Mouse (Mus musculus): ENCODE results near the gene Kcnc4.
A peak's percentile ranks its signal among the peaks of the same experiment; 100 is the strongest.

The Kcnc4 gene

GRCm38 (mm10) chr3:107458104-107458503 lies 1.2 kb downstream of the Kcnc4 start:
- DNase-seq (ENCODE audit: low read depth, low spot score) = no peak

- no peak for DNase-seq (ENCODE audit: low read depth, low spot score)
Measured at GRCm38 (mm10) chr3:107454280-107454679, 5.1 kb downstream of the Kcnc4 start.

- DNase-seq (ENCODE audit: low read depth, low spot score) = no peak
Measured at GRCm38 (mm10) chr3:107446822-107447221, 12.5 kb downstream of the Kcnc4 start.

GRCm38 (mm10) chr3:107443866-107444265 lies 15.5 kb downstream of the Kcnc4 start:
- DNase-seq (ENCODE audit: low read depth, low spot score) = no peak

- DNase-seq (ENCODE audit: low read depth, low spot score) = no peak
Measured at GRCm38 (mm10) chr3:107442191-107442590, 17.2 kb downstream of the Kcnc4 start.

GRCm38 (mm10) chr3:107441306-107441705 lies 18.0 kb downstream of the Kcnc4 start:
- DNase-seq (ENCODE audit: low read depth, low spot score) = no peak

- DNase-seq (ENCODE audit: low read depth, low spot score) = no peak
Measured at GRCm38 (mm10) chr3:107439280-107439679, 20.1 kb downstream of the Kcnc4 start.

- no peak for DNase-seq (ENCODE audit: low read depth, low spot score)
Measured at GRCm38 (mm10) chr3:107437666-107438065, 21.7 kb downstream of the Kcnc4 start.

- DNase-seq (ENCODE audit: low read depth, low spot score) = no peak
Measured at GRCm38 (mm10) chr3:107436434-107436833, 22.9 kb downstream of the Kcnc4 start.

GRCm38 (mm10) chr3:107433614-107434013 lies 25.7 kb downstream of the Kcnc4 start:
- no peak for DNase-seq (ENCODE audit: low read depth, low spot score)

GRCm38 (mm10) chr3:107431268-107431667 lies 28.1 kb downstream of the Kcnc4 start:
- DNase-seq (ENCODE audit: low read depth, low spot score) = peak; percentile 34

GRCm38 (mm10) chr3:107424258-107425041 lies 34.9 kb downstream of the Kcnc4 start:
- DNase-seq (ENCODE audit: low read depth, low spot score) = no peak

- peak; percentile 66 for DNase-seq (ENCODE audit: low read depth, low spot score)
Measured at GRCm38 (mm10) chr3:107420156-107420555, 39.2 kb downstream of the Kcnc4 start.

- no peak for DNase-seq (ENCODE audit: low read depth, low spot score)
Measured at GRCm38 (mm10) chr3:107417287-107417644, 42.1 kb downstream of the Kcnc4 start.

GRCm38 (mm10) chr3:107416541-107417286 lies 42.6 kb downstream of the Kcnc4 start:
- no peak for DNase-seq (ENCODE audit: low read depth, low spot score)

- DNase-seq (ENCODE audit: low read depth, low spot score) = no peak
Measured at GRCm38 (mm10) chr3:107413093-107413492, 46.3 kb downstream of the Kcnc4 start.

- DNase-seq (ENCODE audit: low read depth, low spot score) = no peak
Measured at GRCm38 (mm10) chr3:107412509-107412908, 46.8 kb downstream of the Kcnc4 start.

- peak; percentile 12 for DNase-seq (ENCODE audit: low read depth, low spot score)
Measured at GRCm38 (mm10) chr3:107411669-107412068, 47.7 kb downstream of the Kcnc4 start.

- no peak for DNase-seq (ENCODE audit: low read depth, low spot score)
Measured at GRCm38 (mm10) chr3:107401401-107401800, 58.0 kb downstream of the Kcnc4 start.

- no peak for DNase-seq (ENCODE audit: low read depth, low spot score)
Measured at GRCm38 (mm10) chr3:107399991-107400640, 59.2 kb downstream of the Kcnc4 start.

- no peak for DNase-seq (ENCODE audit: low read depth, low spot score)
Measured at GRCm38 (mm10) chr3:107391198-107391597, 68.2 kb downstream of the Kcnc4 start.

Measured in mesoderm, embryonic 11.5 days (tissue).